Mouse (Mus musculus): ENCODE data around the gene Gm17535.
"Not testable (repeated sequence)": the region's sequence is repeated elsewhere in the genome, so short reads cannot be mapped to it uniquely, and the experiment has no call there.

Gene Gm17535

DNA sequence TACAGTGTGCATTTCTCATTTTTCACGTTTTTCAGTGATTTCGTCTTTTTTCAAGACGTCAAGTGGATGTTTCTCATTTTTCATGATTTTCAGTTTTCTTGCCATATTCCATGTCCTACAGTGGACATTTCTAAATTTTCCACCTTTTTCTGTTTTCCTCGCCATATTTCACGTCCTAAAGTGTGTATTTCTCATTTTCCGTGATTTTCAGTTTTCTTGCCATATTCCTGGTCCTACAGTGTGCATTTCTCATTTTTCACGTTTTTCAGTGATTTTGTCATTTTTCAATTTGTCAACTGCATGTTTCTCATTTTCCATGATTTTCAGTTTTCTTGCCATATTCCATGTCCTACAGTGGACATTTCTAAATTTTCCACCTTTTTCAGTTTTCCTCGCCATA lies at the start of gene Gm17535:
Gene Gm17535 (plus strand): TSS at position 301 of the 400 bp plus-strand sequence.
- not testable (repeated sequence) for DNase-seq (ENCODE audit: low read depth)

DNA sequence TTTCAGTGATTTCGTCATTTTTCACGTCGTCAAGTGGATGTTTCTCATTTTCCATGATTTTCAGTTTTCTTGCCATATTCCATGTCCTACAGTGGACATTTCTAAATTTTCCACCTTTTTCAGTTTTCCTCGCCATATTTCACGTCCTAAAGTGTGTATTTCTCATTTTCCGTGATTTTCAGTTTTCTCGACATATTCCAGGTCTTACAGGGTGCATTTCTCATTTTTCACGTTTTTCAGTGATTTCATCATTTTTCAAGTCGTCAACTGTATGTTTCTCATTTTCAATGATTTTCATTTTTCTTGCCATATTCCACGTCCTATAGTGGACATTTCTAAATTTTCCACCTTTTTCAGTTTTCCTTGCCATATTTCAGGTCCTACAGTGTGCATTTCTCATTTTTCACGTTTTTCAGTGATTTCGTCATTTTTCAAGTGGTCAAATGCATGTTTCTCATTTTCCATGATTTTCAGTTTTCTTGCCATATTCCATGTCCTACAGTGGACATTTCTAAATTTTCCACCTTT lies 33.9 kb upstream of the Gm17535 start, which contains the start of gene Gm10722:
Gene Gm10722 (plus strand): TSS at position 478 of the 528 bp plus-strand sequence.
- DNase-seq (ENCODE audit: low read depth) = peak; percentile 21

DNA sequence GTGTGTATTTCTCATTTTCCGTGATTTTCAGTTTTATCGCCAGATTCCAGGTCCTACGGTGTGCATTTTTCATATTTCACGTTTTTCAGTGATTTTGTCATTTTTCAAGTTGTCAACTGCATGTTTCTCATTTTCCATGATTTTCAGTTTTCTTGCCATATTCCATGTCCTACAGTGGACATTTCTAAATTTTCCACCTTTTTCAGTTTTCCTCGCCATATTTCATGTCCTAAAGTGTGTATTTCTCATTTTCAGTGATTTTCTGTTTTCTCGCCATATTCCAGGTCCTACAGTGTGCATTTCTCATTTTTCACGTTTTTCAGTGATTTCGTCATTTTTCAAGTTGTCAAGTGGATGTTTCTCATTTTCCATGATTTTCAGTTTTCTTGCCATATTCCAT lies 33.4 kb upstream of the Gm17535 start:
- not testable (repeated sequence) for DNase-seq (ENCODE audit: low read depth)

DNA sequence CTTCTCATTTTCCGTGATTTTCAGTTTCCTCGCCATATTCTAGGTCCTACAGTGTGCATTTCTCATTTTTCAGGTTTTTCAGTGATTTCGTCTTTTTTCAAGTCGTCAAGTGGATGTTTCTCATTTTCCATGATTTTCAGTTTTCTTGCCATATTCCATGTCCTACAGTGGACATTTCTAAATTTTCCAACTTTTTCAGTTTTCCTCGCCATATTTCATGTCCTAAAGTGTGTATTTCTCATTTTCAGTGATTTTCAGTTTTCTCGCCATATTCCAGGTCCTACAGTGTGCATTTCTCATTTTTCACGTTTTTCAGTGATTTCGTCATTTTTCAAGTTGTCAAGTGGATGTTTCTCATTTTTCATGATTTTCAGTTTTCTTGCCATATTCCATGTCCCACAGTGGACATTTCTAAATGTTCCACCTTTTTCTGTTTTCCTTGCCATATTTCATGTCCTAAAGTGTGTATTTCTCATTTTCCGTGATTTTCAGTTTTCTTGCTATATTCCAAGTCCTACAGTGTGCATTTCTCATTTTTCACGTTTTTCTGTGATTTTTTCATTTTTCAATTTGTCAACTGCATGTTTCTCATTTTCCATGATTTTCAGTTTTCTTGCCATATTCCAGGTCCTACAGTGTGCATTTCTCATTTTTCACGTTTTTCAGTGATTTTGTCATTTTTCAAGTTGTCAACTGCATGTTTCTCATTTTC lies 32.3 kb upstream of the Gm17535 start:
- DNase-seq (ENCODE audit: low read depth) = peak; percentile 8

DNA sequence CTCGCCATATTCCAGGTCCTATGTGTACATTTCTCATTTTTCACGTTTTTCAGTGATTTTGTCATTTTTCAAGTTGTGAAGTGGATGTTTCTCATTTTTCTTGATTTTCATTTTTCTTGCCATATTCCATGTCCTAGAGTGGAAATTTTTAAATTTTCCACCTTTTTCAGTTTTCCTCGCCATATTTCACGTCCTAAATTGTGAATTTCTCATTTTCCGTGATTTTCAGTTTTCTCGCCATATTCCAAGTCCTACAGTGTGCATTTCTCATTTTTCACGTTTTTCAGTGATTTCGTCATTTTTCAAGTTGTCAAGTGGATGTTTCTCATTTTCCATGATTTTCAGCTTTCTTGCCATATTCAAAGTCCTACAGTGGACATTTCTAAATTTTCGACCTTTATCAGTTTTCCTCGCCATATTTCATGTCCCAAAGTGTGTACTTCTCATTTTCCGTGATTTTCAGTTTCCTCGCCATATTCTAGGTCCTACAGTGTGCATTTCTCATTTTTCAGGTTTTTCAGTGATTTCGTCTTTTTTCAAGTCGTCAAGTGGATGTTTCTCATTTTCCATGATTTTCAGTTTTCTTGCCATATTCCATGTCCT lies 31.5 kb upstream of the Gm17535 start, which contains the start of gene Gm11168:
Gene Gm11168 (plus strand): TSS at position 553 of the 603 bp plus-strand sequence.
- not testable (repeated sequence) for DNase-seq (ENCODE audit: low read depth)

DNA sequence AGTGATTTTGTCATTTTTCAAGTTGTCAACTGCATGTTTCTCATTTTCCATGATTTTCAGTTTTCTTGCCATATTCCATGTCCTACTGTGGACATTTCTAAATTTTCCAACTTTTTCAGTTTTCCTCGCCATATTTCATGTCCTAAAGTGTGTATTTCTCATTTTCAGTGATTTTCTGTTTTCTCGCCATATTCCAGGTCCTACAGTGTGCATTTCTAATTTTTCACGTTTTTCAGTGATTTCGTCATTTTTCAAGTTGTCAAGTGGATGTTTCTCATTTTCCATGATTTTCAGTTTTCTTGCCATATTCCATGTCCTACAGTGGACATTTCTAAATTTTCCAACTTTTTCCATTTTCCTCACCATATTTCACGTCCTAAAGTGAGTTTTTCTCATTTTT lies 28.2 kb upstream of the Gm17535 start:
- not testable (repeated sequence) for DNase-seq (ENCODE audit: low read depth)

DNA sequence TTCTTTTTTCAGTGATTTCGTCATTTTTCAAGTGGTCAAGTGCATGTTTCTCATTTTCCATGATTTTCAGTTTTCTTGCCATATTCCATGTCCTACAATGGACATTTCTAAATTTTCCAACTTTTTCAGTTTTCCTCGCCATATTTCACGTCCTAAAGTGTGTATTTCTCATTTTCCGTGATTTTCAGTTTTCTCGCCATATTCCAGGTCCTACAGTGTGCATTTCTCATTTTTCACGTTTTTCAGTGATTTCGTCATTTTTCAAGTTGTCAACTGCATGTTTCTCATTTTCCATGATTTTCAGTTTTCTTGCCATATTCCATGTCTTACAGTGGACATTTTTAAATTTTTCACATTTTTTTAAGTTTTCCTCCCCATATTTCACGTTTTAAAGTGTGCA lies 27.8 kb upstream of the Gm17535 start:
- not testable (repeated sequence) for DNase-seq (ENCODE audit: low read depth)

DNA sequence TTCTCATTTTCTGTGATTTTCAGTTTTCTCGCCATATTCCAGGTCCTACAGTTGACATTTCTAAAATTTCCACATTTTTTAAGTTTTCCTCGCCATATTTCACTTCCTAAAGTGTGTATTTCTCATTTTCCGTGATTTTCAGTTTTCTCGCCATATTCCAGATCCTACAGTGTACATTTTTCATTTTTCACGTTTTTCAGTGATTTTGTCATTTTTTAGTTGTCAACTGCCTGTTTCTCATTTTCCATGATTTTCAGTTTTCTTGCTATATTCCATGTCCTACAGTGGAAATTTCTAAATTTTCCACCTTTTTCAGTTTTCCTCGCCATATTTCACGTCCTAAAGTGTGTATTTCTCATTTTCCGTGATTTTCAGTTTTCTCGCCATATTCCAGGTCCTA lies 27.1 kb upstream of the Gm17535 start:
- peak; percentile 2 for DNase-seq (ENCODE audit: low read depth)

DNA sequence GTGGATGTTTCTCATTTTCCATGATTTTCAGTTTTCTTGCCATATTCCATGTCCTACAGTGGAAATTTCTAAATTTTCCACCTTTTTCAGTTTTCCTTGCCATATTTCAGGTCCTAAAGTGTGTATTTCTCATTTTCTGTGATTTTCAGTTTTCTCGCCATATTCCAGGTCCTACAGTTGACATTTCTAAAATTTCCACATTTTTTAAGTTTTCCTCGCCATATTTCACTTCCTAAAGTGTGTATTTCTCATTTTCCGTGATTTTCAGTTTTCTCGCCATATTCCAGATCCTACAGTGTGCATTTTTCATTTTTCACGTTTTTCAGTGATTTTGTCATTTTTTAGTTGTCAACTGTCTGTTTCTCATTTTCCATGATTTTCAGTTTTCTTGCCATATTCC lies 25.1 kb upstream of the Gm17535 start:
- DNase-seq (ENCODE audit: low read depth) = not testable (repeated sequence)

DNA sequence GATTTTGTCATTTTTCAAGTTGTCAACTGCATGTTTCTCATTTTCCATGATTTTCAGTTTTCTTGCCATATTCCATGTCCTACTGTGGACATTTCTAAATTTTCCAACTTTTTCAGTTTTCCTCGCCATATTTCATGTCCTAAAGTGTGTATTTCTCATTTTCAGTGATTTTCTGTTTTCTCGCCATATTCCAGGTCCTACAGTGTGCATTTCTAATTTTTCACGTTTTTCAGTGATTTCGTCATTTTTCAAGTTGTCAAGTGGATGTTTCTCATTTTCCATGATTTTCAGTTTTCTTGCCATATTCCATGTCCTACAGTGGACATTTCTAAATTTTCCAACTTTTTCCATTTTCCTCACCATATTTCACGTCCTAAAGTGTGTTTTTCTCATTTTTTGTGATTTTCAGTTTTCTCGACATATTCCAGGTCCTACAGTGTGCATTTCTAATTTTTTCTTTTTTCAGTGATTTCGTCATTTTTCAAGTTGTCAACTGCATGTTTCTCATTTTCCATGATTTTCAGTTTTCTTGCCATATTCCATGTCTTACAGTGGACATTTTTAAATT lies 22.3 kb upstream of the Gm17535 start:
- not testable (repeated sequence) for DNase-seq (ENCODE audit: low read depth)

DNA sequence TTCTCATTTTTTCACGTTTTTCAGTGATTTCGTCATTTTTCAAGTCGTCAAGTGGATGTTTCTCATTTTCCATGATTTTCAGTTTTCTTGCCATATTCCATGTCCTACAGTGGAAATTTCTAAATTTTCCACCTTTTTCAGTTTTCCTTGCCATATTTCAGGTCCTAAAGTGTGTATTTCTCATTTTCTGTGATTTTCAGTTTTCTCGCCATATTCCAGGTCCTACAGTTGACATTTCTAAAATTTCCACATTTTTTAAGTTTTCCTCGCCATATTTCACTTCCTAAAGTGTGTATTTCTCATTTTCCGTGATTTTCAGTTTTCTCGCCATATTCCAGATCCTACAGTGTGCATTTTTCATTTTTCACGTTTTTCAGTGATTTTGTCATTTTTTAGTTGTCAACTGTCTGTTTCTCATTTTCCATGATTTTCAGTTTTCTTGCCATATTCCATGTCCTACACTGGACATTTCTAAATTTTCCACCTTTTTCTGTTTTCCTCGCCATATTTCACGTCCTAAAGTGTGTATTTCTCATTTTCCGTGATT lies 21.6 kb upstream of the Gm17535 start, which contains the start of gene Gm10721:
Gene Gm10721 (plus strand): TSS at position 408 of the 547 bp plus-strand sequence.
- not testable (repeated sequence) for DNase-seq (ENCODE audit: low read depth)

DNA sequence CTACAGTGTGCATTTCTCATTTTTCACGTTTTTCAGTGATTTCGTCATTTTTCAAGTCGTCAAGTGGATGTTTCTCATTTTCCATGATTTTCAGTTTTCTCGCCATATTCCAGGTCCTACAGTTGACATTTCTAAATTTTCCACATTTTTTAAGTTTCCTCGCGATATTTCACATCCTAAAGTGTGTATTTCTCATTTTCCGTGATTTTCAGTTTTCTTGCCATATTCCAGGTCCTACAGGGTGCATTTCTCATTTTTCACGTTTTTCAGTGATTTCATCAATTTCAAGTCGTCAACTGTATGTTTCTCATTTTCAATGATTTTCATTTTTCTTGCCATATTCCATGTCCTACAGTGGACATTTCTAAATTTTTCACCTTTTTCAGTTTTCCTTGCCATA lies 19.0 kb upstream of the Gm17535 start, which contains the start of gene Gm10720:
Gene Gm10720 (plus strand): TSS at position 301 of the 400 bp plus-strand sequence.
- not testable (repeated sequence) for DNase-seq (ENCODE audit: low read depth)

DNA sequence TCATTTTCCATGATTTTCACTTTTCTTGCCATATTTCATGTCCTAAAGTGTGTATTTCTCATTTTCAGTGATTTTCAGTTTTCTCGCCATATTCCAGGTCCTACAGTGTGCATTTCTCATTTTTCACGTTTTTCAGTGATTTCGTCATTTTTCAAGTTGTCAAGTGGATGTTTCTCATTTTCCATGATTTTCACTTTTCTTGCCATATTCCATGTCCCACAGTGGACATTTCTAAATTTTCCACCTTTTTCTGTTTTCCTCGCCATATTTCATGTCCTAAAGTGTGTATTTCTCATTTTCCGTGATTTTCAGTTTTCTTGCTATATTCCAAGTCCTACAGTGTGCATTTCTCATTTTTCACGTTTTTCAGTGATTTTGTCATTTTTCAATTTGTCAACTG lies 18.5 kb upstream of the Gm17535 start:
- not testable (repeated sequence) for DNase-seq (ENCODE audit: low read depth)

DNA sequence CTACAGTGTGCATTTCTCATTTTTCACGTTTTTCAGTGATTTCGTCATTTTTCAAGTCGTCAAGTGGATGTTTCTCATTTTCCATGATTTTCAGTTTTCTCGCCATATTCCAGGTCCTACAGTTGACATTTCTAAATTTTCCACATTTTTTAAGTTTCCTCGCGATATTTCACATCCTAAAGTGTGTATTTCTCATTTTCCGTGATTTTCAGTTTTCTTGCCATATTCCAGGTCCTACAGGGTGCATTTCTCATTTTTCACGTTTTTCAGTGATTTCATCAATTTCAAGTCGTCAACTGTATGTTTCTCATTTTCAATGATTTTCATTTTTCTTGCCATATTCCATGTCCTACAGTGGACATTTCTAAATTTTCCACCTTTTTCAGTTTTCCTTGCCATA lies 17.3 kb upstream of the Gm17535 start, which contains the start of gene Gm10719:
Gene Gm10719 (plus strand): TSS at position 301 of the 400 bp plus-strand sequence.
- not testable (repeated sequence) for DNase-seq (ENCODE audit: low read depth)

DNA sequence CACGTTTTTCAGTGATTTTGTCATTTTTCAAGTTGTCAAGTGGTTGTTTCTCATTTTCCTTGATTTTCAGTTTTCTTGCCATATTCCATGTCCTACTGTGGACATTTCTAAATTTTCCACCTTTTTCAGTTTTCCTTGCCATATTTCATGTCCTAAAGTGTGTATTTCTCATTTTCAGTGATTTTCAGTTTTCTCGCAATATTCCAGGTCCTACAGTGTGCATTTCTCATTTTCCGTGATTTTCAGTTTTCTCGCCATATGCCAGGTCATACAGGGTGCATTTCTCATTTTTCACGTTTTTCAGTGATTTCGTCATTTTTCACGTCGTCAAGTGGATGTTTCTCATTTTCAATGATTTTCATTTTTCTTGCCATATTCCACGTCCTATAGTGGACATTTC lies 15.5 kb upstream of the Gm17535 start:
- not testable (repeated sequence) for DNase-seq (ENCODE audit: low read depth)

DNA sequence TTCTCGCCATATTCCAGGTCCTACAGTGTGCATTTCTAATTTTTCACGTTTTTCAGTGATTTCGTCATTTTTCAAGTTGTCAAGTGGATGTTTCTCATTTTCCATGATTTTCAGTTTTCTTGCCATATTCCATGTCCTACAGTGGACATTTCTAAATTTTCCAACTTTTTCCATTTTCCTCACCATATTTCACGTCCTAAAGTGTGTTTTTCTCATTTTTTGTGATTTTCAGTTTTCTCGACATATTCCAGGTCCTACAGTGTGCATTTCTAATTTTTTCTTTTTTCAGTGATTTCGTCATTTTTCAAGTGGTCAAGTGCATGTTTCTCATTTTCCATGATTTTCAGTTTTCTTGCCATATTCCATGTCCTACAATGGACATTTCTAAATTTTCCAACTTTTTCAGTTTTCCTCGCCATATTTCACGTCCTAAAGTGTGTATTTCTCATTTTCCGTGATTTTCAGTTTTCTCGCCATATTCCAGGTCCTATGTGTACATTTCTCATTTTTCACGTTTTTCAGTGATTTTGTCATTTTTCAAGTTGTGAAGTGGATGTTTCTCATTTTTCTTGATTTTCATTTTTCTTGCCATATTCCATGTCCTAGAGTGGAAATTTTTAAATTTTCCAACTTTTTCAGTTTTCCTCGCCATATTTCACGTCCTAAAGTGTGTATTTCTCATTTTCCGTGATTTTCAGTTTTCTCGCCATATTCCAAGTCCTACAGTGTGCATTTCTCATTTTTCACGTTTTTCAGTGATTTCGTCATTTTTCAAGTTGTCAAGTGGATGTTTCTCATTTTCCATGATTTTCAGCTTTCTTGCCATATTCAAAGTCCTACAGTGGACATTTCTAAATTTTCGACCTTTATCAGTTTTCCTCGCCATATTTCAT lies 14.3 kb upstream of the Gm17535 start:
- DNase-seq (ENCODE audit: low read depth) = not testable (repeated sequence)

DNA sequence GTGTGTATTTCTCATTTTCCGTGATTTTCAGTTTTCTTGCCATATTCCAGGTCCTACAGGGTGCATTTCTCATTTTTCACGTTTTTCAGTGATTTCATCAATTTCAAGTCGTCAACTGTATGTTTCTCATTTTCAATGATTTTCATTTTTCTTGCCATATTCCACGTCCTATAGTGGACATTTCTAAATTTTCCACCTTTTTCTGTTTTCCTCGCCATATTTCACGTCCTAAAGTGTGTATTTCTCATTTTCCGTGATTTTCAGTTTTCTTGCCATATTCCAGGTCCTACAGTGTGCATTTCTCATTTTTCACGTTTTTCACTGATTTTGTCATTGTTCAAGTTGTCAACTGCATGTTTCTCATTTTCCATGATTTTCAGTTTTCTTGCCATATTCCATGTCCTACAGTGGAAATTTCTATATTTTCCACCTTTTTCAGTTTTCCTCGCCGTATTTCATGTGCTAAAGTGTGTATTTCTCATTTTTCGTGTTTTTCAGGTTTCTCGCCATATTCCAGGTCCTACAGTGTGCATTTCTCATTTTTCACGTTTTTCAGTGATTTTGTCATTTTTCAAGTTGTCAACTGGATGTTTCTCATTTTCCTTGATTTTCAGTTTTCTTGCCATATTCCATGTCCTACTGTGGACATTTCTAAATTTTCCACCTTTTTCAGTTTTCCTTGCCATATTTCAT lies 11.9 kb upstream of the Gm17535 start:
- DNase-seq (ENCODE audit: low read depth) = peak; percentile 18

DNA sequence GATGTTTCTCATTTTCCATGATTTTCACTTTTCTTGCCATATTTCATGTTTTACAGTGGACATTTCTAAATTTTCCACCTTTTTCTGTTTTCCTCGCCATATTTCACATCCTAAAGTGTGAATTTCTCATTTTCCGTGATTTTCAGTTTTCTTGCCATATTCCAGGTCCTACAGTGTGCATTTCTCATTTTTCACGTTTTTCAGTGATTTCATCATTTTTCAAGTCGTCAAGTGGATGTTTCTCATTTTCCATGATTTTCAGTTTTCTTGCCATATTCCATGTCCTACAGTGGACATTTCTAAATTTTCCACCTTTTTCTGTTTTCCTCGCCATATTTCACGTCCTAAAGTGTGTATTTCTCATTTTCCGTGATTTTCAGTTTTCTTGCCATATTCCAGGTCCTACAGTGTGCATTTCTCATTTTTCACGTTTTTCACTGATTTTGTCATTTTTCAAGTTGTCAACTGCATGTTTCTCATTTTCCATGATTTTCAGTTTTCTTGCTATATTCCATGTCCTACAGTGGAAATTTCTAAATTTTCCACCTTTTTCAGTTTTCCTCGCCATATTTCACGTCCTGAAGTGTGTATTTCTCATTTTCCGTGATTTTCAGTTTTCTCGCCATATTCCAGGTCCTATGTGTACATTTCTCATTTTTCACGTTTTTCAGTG lies 11.0 kb upstream of the Gm17535 start, which contains the start of gene Gm10718:
Gene Gm10718 (plus strand): TSS at position 236 of the 673 bp plus-strand sequence.
- DNase-seq (ENCODE audit: low read depth) = not testable (repeated sequence)

DNA sequence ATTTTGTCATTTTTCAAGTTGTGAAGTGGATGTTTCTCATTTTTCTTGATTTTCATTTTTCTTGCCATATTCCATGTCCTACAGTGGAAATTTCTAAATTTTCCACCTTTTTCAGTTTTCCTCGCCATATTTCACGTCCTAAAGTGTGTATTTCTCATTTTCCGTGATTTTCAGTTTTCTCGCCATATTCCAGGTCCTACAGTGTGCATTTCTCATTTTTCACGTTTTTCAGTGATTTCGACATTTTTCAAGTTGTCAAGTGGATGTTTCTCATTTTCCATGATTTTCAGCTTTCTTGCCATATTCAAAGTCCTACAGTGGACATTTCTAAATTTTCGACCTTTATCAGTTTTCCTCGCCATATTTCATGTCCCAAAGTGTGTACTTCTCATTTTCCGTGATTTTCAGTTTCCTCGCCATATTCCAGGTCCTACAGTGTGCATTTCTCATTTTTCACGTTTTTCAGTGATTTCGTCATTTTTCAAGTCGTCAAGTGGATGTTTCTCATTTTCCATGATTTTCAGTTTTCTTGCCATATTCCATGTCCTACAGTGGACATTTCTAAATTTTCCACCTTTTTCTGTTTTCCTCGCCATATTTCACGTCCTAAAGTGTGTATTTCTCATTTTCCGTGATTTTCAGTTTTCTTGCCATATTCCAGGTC lies 10.3 kb upstream of the Gm17535 start:
- DNase-seq (ENCODE audit: low read depth) = not testable (repeated sequence)

All from fibroblast of lung, adult 2 months (primary cell).